Mouse (Mus musculus) B cell, adult 2 months (primary cell): Measurements from ENCODE around the gene Dctn1.
A peak's percentile ranks its signal among the peaks of the same experiment; 100 is the strongest.

Experiments used
- DNase-seq, 2 experiments: peaks; one replicate each; pipeline ENCODE4 v3.0.0; 2022

Dctn1 gene

DNA sequence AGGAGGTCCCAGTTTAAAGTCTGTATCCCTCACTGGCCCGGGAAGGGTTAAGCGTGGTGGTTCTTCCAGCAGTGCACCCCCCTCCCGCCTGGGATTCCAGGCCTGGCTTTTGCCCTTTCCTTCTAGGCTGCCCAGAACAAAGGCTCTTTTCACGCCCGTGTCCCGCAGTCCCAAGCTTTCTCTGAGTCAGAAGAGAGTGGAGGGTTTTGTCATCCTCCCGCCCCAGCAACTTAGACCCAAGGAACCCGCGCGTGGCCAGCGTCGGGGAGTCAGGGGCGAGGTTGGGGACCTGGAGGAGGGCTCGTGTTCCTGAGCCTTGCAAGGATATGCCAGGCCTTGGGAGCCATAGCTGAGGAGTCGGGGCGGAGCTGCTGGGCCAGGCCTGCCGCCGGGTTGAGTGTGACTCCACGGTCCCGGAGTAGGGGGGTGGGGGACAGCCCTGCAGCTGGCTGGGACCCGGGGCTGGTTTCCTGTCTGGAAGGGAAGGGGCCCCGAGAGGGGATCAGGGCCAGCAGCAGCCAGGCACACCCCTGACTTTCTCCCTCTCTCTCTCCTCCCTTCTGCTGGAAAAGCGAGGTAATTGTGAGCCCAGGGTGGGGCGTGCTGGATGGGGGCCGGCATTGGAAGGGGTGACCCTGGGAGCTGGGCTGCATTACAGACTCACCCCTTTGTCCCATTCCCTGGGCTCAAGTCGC is 28.7 kb upstream of the Dctn1 start:
- DNase-seq, result no peak

GRCm38 (mm10) chr6:83137576-83137950 is 28.2 kb upstream of the Dctn1 start:
- no peak for DNase-seq

- no peak for DNase-seq
Observed at GRCm38 (mm10) chr6:83138056-83138455, 27.7 kb upstream of the Dctn1 start.

GRCm38 (mm10) chr6:83140044-83140443 is 25.7 kb upstream of the Dctn1 start:
- DNase-seq, result no peak

DNA sequence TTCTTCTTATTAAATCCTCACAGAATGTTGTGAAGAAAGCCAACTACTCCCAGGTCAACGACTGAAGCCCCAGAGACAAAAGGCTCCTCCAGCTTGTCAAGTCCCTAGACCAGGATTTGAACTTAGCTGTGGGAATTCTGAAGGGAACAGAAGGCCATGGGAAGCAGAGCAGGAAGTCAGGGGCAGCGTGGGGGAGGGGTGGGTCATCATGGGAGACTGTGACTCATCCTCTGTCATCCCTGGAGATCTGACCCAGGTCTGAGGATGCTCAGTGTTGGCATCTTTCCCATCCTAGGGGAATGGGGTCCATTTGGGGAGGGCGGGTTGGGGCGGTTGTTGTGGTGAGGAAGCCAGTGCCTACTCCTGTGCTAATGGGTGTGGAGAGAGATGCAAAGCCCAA is 24.1 kb upstream of the Dctn1 start:
- DNase-seq, result no peak

GRCm38 (mm10) chr6:83142211-83142731 is 23.4 kb upstream of the Dctn1 start:
- no peak for DNase-seq

DNA sequence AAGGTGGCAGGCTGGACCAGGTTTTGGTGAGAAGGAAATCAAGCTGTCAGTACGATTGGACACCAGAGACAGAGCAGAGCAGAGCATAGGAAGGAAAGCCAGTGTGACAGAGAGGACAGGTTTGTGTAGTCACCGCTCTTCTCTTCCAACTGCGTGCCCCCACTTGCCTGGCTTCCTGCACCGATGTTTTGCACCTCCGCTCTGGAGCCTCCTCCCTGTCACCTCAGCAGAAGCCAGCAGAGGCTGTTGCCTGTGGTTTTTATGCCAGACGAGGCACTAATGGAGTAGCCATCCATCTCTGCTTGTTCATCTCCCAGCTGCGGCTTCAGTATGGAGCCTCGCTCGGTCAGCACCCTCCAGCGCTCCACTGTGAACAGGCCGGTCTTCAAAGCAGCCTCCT is 22.8 kb upstream of the Dctn1 start:
- DNase-seq, result no peak

GRCm38 (mm10) chr6:83145209-83145608 is 20.5 kb upstream of the Dctn1 start:
- no peak for DNase-seq

DNA sequence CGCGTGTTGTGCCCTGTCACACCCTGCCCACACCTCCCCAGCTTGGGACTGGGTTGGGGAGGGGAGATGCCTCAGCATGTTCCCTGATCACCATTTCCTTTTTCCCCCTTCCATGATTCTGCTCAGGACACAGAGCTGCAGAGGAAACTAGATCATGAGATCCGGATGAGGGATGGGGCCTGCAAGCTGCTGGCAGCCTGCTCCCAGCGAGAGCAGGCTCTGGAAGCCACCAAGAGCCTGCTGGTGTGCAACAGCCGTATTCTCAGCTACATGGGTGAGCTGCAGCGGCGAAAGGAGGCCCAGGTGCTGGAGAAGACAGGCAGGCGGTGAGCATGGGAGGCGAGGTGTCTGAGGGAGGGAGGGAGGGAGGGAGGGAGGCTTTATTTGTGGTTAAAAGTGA is 19.9 kb upstream of the Dctn1 start:
- DNase-seq, result no peak

GRCm38 (mm10) chr6:83147280-83147679 is 18.4 kb upstream of the Dctn1 start:
- no peak for DNase-seq

- no peak for DNase-seq
Observed at GRCm38 (mm10) chr6:83151721-83152120, 14.0 kb upstream of the Dctn1 start.

DNA sequence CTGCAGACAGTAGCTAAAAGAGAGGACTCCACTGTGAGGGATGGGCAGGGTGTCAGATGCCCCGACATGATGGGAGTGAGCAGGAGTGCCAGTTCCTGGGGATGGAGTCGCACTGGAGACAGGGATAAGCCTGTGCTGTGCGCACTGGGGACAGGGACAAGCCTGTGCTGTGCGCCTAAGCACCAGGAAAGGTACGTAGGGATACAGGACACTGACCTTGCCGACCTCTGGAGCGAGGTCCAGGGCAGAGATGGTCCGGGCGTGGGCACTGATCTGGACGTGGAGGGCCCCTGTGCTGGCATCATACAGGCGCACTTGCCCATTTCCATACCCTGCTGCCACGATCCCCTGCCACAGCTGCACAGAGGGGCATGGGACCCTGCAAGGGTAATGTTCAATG is 12.7 kb upstream of the Dctn1 start:
- no peak for DNase-seq

DNA sequence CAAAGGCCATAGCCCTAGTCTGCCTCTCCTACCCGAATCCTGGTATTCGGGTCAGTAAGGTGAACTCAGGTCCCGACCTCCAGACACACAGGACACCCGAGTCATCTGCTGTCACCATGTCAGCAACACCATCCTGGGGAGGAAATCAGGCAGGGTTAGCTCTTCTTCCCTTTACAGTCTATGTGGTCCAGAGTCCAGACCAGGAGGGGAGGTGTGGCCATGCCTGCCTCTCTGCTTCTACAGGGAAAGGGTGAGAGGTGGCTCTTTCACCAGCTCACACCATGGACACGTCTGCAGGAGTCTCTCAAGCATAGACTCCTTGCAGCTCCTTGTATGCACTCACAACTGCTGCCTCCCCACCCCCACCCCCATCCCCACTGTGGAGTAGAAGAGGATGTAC is 12.2 kb upstream of the Dctn1 start:
- no peak for DNase-seq

DNA sequence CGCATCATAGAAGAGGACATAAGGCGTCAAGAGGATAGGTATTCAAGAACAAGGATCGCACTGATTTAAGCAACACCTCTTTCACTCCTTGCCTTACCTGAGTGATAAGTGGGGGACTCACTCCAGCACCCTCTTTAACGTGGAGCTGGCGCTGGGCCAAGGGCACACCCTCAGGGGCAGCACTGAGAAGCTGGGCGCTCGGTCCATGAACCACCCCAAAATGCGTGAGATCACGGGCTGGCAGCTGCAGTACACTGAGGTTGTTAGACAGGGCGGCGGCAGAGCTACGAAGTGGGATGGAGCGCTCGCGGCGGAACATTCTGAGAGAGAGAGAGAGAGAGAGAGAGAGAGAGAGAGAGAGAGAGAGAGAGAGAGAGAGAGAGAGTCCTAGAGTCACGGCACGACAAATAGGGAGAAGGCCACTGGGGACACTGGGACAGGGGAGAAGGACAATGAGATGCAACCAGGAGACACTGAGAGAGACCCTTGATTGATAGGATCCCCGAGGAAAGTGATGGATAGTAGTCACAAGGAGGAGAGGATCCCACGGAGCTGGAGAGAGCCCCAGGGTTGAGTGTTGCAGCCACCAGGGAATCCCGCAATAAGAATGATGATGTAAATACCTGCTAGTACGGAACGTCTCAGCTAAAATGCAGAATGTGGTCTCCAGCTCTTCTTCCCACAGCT is 10.0 kb upstream of the Dctn1 start:
- peak; percentile 15 to 23 for DNase-seq

DNA sequence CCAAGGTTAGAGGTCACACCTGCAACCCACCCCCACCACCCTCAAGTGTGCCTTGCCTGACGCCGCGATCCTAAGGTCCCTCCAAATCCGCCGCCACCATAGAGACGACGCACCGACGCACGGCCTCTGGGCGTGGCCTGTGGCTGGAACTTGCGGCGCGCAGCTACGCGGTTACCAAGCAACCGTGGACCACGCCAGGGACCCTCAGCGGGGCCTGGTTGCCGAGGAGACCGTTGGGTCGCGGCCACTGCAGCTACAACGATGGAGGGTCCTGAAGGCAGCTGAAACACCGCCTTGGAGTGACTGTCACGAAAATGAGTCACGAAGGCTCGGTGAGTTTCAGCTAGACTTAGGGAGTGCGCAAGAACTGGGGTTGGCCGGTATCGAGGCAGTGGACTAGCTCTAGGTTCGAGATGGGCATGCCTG is 9.4 kb upstream of the Dctn1 start, which contains the start of the genes Wdr54 and 1700003E16Rik:
Gene Wdr54, minus strand, starts transcription at position 139 of the 426 bp plus-strand sequence.
Gene 1700003E16Rik, plus strand, starts transcription at position 146 of the 426 bp plus-strand sequence.
- peak; percentile 54 to 57 for DNase-seq

GRCm38 (mm10) chr6:83159456-83159855 is 6.3 kb upstream of the Dctn1 start:
- DNase-seq, result peak; percentile 62 to 70

DNA sequence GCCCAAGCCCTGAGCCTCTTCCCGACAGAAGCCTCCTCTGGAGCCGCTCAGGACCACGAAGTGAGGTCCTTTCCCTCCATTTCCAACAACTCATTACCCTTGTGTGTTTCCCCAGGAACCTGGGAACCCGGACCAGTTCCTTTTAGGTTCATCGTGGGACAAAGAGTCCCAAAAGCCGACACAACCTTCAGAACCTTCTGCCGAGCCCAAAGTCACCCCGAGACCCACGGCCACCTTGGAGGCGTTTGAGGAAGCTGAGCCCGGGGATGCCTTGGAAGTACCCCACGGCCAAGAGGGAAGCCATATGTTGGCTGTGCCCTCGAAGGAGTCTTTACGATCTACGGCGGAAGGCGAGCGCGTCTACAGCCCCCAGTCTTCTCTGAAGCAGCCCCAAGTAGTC is 4.3 kb upstream of the Dctn1 start:
- peak; percentile 11 to 21 for DNase-seq

GRCm38 (mm10) chr6:83161921-83162641 is 3.6 kb upstream of the Dctn1 start:
- DNase-seq, result peak; percentile 5 to 8

DNA sequence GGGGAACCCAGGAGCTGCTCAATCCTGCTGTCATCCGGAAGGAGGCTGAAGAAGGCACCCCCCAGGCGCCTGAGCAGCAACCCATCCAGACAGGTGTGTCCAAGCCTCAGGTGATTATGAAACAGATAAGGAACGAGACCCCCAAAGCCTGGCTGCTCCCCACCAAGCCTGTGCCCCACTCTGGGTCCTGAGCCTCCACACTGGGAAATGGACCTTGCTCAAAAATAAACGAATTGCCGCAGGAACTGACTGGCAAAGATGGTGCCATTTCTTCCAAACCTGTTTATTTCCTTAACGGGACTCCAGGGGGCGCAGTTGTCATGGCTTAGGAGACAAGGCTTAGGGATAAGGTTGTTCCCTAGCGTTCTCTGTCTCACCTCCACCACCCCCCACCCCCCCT is 3.0 kb upstream of the Dctn1 start:
- DNase-seq, result peak; percentile 65 to 67

DNA sequence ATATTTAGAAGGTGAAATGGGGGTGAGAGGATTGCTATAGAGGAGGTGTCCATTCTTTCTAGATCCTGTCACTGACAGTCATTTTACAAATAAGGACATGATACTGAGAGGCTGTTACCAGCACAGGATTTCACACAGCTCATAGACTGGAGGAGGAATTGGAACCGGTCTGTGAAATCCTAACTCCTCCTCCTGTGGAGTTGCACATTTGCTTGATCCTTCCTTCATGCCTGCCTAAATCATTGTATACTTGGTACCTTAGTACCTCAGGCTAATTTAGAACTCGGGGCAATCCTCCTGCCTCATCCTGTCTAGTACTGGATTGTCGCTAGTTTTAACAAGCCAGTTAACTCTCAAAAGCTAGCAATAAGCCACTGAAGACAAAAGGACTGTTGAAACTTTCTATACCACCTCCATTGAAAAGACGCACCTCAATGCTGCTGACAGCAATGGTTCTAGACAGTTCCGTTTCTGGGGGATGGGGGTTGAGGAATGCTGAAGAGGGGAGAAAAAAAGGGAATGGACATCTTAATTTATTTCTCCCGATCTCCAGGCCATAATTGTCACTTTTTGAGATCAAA is 604 bp upstream of the Dctn1 start:
- no peak for DNase-seq

GRCm38 (mm10) chr6:83166243-83166630 is 517 bp downstream of the Dctn1 start:
- DNase-seq, result peak; percentile 31 to 38

GRCm38 (mm10) chr6:83169872-83170271 is 4.2 kb downstream of the Dctn1 start:
- no peak for DNase-seq

DNA sequence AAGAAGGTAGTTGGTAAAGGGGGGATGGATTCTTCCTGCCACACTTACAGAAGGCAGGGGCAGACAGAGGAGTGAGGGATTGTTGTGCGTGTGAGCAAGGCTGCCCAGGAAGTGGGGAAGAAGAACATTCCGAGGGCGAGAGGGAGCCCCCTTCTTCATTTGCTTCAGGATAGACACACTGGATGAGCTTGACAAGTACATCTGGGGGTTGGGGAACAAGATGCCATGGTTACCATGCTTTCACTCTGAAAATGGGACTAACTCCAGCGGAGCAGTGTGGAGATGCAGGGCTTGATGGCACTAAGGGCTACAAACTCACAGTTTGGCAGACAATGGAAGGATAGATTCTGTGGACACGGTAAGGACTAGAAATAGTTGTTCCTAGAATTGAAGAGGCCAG is 5.3 kb downstream of the Dctn1 start:
- no peak for DNase-seq
